Mouse (Mus musculus): ENCODE measurements around the gene Gdf15.

DNA sequence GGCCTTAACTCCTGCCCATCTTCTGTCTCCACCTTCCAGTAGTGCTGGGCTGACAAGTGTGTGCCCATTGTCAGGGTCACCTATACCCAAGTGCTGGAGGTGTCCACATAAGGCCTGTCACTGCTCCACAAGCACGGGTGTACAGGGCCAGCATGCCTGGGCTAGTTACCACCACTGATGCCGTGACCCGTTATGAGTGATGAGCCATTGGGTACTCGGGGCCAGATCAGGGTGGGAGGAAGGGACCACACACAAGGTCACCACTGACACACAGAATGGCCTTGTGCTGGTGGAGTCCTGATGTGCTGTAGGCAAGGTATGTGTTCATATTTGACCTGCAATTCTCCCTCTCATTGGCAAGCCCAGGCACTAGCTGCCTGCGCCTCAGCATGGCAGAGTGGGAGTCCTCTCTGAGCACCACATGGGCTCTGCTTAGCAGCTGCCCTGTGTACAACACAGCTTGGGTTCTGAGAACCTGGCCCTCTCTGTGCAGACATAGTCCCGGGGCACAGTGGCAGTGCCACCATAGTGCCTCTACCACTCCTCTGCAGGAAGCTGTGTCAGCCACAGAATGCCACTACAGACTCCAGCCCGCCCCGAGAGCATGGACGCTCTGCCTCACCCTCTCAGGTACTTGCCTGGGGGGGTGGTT lies 47.5 kb downstream of the Gdf15 start:
- TF ChIP-seq GATA1 (IDR thresholded peaks at IDR 0.05; ENCODE audit: low read length), result no peak
- TF ChIP-seq TAL1 (IDR thresholded peaks at IDR 0.05; ENCODE audit: low read length), result no peak
